Mouse (Mus musculus) gastrocnemius, adult 8-10 months (tissue): Measurements from ENCODE around the gene Mea1. TPM values are rescaled to one million over a fixed set of nuclear protein-coding genes. Genes with fewer than 3 reads are reported as not detected.

Experiments used
- total RNA-seq, 4 experiments: library from RNA; stranded (reverse); gene quantifications; 2 replicates each; pipeline ENCODE4 v1.2.4; 2022

Gene Mea1
- total RNA-seq, 4 experiments from 2014 or later = 36.9 to 42.6 (median 39.8) TPM

Other genes starting within 250 kb of the Mea1 start
- 1 to 10 TPM in 1 of 4 experiments, under 1 TPM in 1, not detected in 2; 0.40 to 1.5 TPM for gene Crip3, start 249.9 kb upstream of the Mea1 start, total RNA-seq
- gene Slc22a7, start 240.3 kb upstream of the Mea1 start, total RNA-seq = not detected
- under 1 TPM; 0.05 to 0.16 (median 0.08) TPM for gene Ttbk1, start 191.1 kb upstream of the Mea1 start, total RNA-seq
- 1 to 10 TPM; 5.2 to 8.5 (median 7.1) TPM for gene Dnph1, start 182.1 kb upstream of the Mea1 start, total RNA-seq
- 10 to 100 TPM; 15.2 to 16.6 (median 15.4) TPM for gene Cul9, start 132.4 kb upstream of the Mea1 start, total RNA-seq
- gene Srf, start 122.6 kb upstream of the Mea1 start, total RNA-seq = 10 to 100 TPM; 81.6 to 89.5 (median 87.8) TPM
- under 1 TPM; 0.15 to 0.38 (median 0.30) TPM for gene Ptk7, start 49.3 kb upstream of the Mea1 start, total RNA-seq
- 10 to 100 TPM; 13.2 to 14.4 (median 13.5) TPM for gene Klc4, start 32.8 kb upstream of the Mea1 start, total RNA-seq
- gene Mrpl2, start 32.6 kb upstream of the Mea1 start, total RNA-seq = 100 to 1,000 TPM in 2 of 4 experiments, 10 to 100 TPM in 2; 88.6 to 106 (median 98.1) TPM
- gene Cul7, start 28.5 kb upstream of the Mea1 start, total RNA-seq = 1 to 10 TPM; 2.7 to 3.7 (median 3.0) TPM
- gene Rrp36, start 4.4 kb upstream of the Mea1 start, total RNA-seq = 10 to 100 TPM in 1 of 4 experiments, 1 to 10 TPM in 3; 8.7 to 10.7 (median 9.2) TPM
- gene Klhdc3, start 2.1 kb downstream of the Mea1 start, total RNA-seq = 10 to 100 TPM; 61.0 to 83.8 (median 75.5) TPM
- 10 to 100 TPM; 25.5 to 28.1 (median 26.8) TPM for gene Ppp2r5d, start 26.3 kb downstream of the Mea1 start, total RNA-seq
- gene Pex6, start 32.7 kb downstream of the Mea1 start, total RNA-seq = 10 to 100 TPM; 12.9 to 18.6 (median 16.0) TPM
- gene Gnmt, start 50.4 kb downstream of the Mea1 start, total RNA-seq = 1 to 10 TPM in 2 of 4 experiments, under 1 TPM in 2; 0.65 to 5.1 (median 1.9) TPM
- 1 to 10 TPM; 4.6 to 9.4 (median 6.4) TPM for gene Cnpy3, start 73.4 kb downstream of the Mea1 start, total RNA-seq
- not detected for gene Ptcra, start 84.9 kb downstream of the Mea1 start, total RNA-seq
- gene 2310039H08Rik, start 93.8 kb downstream of the Mea1 start, total RNA-seq = 10 to 100 TPM; 37.5 to 45.9 (median 39.9) TPM
- 10 to 100 TPM; 35.1 to 39.6 (median 37.4) TPM for gene Rpl7l1, start 103.9 kb downstream of the Mea1 start, total RNA-seq
- gene Bicral, start 179.7 kb downstream of the Mea1 start, total RNA-seq = 10 to 100 TPM; 11.2 to 15.0 (median 12.5) TPM
- 1 to 10 TPM; 7.4 to 9.4 (median 7.9) TPM for gene Tbcc, start 211.9 kb downstream of the Mea1 start, total RNA-seq
- gene Prph2, start 231.7 kb downstream of the Mea1 start, total RNA-seq = not detected